Mouse (Mus musculus): ENCODE measurements around the gene Lmf2.

GRCm38 (mm10) chr15:89334271-89334670, 21.2 kb downstream of the Lmf2 start, which contains the start of gene Miox:
- TF ChIP-seq POLR2A (IDR thresholded peaks at IDR 0.05; ENCODE audit: insufficient read length, low read depth), result no peak
- TF ChIP-seq POLR2AphosphoS2 (IDR thresholded peaks at IDR 0.05; ENCODE audit: insufficient read length, low read depth), result no peak
- TF ChIP-seq USF1 (IDR thresholded peaks at IDR 0.05; ENCODE audit: low read depth), result no peak
- TF ChIP-seq CEBPB (IDR thresholded peaks at IDR 0.05; ENCODE audit: insufficient read depth, poor library complexity, severe bottlenecking), result no peak
- no peak for TF ChIP-seq MAX (IDR thresholded peaks at IDR 0.05; ENCODE audit: low read depth)
- TF ChIP-seq TCF3 (IDR thresholded peaks at IDR 0.05; ENCODE audit: insufficient read length, low read depth), result no peak
- TF ChIP-seq E2F4 (IDR thresholded peaks at IDR 0.05; ENCODE audit: insufficient read depth), result no peak
- TF ChIP-seq MYOD1 (IDR thresholded peaks at IDR 0.05; ENCODE audit: control insufficient read depth in 1 of 3, insufficient read length in 2 of 3, low read depth in 2 of 3), result no peak
- no peak for TF ChIP-seq TCF12 (IDR thresholded peaks at IDR 0.05; ENCODE audit: insufficient read depth, poor library complexity, severe bottlenecking)
- no peak for TF ChIP-seq SRF (IDR thresholded peaks at IDR 0.05; ENCODE audit: control insufficient read depth, insufficient read length, low read depth)

Data from myocyte (in vitro differentiated cells).